Mouse (Mus musculus) cortical plate, adult 2 months (tissue): ENCODE measurements at regions not wholly inside any gene's neighbourhood (a gene's known extent, or its start where the extent isn't known, plus 50 kb on each side); places are given as distances from the start of the nearest gene placed in this dataset.

ENCODE experiments used
- H3K27ac ChIP-seq: fragments of 200-500 bp; 2 replicates; pipeline ENCODE4 v1.5.1; 2012; ENCODE audit warnings: low read length, control low read depth, inconsistent platforms; ENCODE audit not compliant: insufficient read depth
- H3K4me1 ChIP-seq: fragments of 200-500 bp; 2 replicates; pipeline ENCODE4 v1.6.1; 2011; ENCODE audit warnings: low read length; ENCODE audit not compliant: control insufficient read depth, insufficient read depth
- H3K4me3 ChIP-seq: fragments of 200-500 bp; 2 replicates; pipeline ENCODE4 v1.5.1; 2011; ENCODE audit warnings: mild to moderate bottlenecking, low read length, control low read depth; ENCODE audit not compliant: insufficient read depth
- CTCF ChIP-seq: fragments of 200-500 bp; IDR thresholded peaks from 2 replicates; pipeline ENCODE4 v1.5.1; 2011; ENCODE audit warnings: mild to moderate bottlenecking, control low read depth, low read length; ENCODE audit not compliant: insufficient read depth; ENCODE audit errors: extremely low read depth
- POLR2A ChIP-seq: fragments of 200-500 bp; IDR thresholded peaks from 2 replicates; pipeline ENCODE4 v1.6.1; 2011; ENCODE audit warnings: mild to moderate bottlenecking, low read length, control low read depth; ENCODE audit not compliant: insufficient read depth; ENCODE audit errors: extremely low read depth

DNA sequence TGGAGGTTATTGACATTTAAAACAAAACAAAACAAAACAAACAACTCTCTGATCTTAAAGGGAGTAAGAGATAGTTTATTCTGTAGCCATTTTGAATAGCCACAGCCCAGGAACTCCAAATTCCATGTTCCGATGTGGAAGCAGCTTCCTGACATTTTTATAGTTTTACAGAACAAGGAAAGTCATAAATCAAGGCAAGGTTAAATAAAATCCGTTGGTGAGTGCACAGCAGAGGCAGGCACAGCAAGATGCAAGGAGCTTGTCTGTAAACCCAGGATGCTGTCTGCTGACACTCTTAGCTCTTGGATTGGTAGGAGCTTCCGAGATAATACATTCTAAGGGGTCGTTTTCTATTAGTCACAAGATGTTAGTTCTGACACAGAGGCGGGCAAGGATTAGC lies 145.1 kb upstream of the Plekha5 start:
- H3K27ac ChIP-seq: no peak overlapping the region
- no peak overlapping the region for H3K4me3 ChIP-seq
- H3K4me1 ChIP-seq: no peaks in the 10 kb centered on the region
- TF ChIP-seq CTCF: no peak
- no peak for TF ChIP-seq POLR2A

DNA sequence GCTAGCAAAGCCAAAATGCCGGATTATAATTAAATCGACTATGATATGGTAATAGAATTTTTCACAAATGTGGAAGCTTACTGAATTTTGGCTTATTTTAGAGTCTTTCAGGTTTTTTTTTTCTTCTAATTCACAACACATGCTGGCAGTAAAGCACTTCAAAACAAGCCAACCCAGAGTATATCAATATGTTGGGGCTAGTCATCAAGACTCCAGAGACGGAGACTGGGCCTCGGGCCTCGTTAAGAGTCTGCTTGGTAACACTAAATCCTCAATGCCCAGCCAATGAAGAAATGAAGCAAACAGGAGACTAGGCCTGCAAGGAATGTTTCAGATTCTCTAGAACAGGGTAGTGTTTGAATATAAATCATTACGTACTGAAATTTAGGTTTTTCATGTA lies 153.3 kb upstream of the Plekha5 start:
- Histone ChIP-seq H3K27ac (no peak overlapping the region), H3K4me1 (no peaks in the 10 kb centered on the region), H3K4me3 (no peak overlapping the region)
- TF ChIP-seq POLR2A (no peak), CTCF (no peak)

- Histone ChIP-seq H3K4me1 (no peaks in the 10 kb centered on the region), H3K4me3 (no peak overlapping the region), H3K27ac (no peak overlapping the region)
- no peak for TF ChIP-seq POLR2A
- TF ChIP-seq CTCF: no peak
Measured at GRCm38 (mm10) chr6:140268315-140269070, 155.4 kb upstream of the Plekha5 start.

GRCm38 (mm10) chr6:140263920-140264319 lies 159.9 kb upstream of the Plekha5 start:
- H3K27ac ChIP-seq: no peak overlapping the region
- TF ChIP-seq CTCF (no peak), POLR2A (no peak)
- H3K4me1 ChIP-seq: no peaks in the 10 kb centered on the region
- no peak overlapping the region for H3K4me3 ChIP-seq

GRCm38 (mm10) chr6:140261813-140262212 lies 162.0 kb upstream of the Plekha5 start:
- Histone ChIP-seq H3K4me3 (no peak overlapping the region), H3K4me1 (peaks cover 1% of the 10 kb centered on the region; the same call in 1 of the 2 replicates), H3K27ac (no peak overlapping the region)
- TF ChIP-seq CTCF (no peak), POLR2A (no peak)

DNA sequence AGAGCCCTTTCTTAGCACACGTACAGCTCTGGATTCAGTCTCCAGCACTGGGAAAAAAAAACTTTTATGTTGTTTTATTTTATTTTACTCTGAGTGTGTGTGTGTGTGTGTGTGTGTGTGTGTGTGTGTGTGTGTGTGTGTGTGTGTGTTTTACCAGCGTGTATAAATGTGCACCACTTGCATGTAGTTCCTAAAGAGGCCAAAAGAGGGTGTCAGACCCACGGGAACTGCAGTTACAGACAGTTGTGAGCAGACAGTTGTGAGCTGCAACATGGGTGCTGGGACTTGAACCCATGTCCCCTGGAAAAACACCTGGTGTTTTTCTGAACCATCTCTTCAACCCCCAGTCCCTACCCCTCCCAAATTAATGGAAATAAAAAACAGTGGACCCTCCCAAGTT lies 165.1 kb upstream of the Plekha5 start:
- no peak overlapping the region for H3K4me3 ChIP-seq
- H3K4me1 ChIP-seq: peaks cover 1% of the 10 kb centered on the region; the same call in 1 of the 2 replicates
- no peak overlapping the region for H3K27ac ChIP-seq
- TF ChIP-seq POLR2A (no peak), CTCF (no peak)

DNA sequence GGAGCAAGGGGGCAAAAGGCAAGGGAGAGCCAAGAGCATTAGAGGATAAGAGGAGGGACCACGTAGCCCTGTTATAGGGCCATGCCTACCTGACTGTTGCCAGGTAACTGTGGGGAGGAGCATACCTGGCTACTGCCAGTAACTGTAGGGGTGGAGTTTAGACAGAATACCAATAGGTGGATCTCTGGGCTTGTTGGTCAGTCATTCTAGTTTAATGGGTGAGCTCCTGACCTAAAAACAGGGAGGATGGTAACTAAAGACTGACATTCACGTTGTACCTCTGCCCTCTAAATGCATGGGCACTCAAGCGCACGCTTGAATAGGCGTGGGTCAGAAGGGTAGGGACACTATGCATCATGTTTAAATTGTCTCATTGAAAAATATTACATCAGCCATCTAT lies 165.8 kb upstream of the Plekha5 start:
- Histone ChIP-seq H3K4me3 (no peak overlapping the region), H3K4me1 (peaks cover 1% of the 10 kb centered on the region; the same call in 1 of the 2 replicates), H3K27ac (no peak overlapping the region)
- TF ChIP-seq CTCF: no peak
- no peak for TF ChIP-seq POLR2A

GRCm38 (mm10) chr6:140251527-140251926 lies 172.3 kb upstream of the Plekha5 start:
- no peak overlapping the region for H3K27ac ChIP-seq
- H3K4me3 ChIP-seq: no peak overlapping the region
- H3K4me1 ChIP-seq: no peaks in the 10 kb centered on the region
- no peak for TF ChIP-seq CTCF
- no peak for TF ChIP-seq POLR2A

DNA sequence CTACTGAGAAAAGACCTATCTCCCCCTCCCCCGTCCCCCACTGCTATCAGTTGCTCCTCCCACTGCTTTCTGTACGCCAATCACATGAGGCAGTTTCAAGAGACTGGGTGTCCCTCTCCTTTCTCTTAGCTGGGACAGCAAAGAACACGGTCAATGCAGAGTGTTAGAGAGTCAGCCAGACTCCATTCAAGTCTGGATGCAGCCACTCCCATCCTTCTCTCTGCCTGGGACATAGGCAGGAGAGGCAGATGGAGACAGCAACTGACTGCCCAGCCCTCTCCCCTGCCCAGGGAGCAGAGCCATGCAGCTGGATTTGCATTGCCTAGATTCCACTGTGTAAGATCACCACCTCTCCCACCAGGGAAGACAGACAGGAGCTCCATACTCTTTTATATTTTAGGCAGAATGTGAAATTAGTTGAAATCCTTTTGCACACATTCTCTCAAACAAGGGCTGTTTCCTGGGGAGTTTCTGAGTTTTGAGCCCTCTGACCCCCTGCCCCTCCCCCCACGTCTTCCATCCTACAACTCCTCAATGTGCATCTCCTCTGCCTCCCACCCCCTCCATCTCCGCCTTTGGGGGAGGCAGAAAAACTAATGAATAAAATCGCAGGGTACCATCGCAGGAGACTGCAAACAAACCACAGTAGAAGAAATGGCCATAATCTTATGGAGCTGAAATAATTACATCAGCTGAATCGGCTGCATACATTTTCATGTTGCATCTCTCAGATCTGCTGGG lies 180.3 kb upstream of the Plekha5 start:
- Histone ChIP-seq H3K4me3 (no peak overlapping the region), H3K27ac (no peak overlapping the region), H3K4me1 (no peaks in the 10 kb centered on the region)
- TF ChIP-seq CTCF: no peak

- TF ChIP-seq POLR2A (no peak), CTCF (no peak)
- H3K4me1 ChIP-seq: no peaks in the 10 kb centered on the region
- H3K27ac ChIP-seq: no peak overlapping the region
- no peak overlapping the region for H3K4me3 ChIP-seq
Measured at GRCm38 (mm10) chr6:140239356-140239755, 184.5 kb upstream of the Plekha5 start.
